Mouse (Mus musculus): ENCODE results near the gene Rpl10l.

Rpl10l gene

GRCm38 (mm10) chr12:66283991-66284622, at the start of gene Rpl10l:
Gene Rpl10l, minus strand, starts transcription at chr12:66284401.
- no peak for DNase-seq

- no peak for DNase-seq
Observed at GRCm38 (mm10) chr12:66275890-66276289, 8.3 kb downstream of the Rpl10l start.

GRCm38 (mm10) chr12:66245461-66246099, 38.6 kb downstream of the Rpl10l start:
- DNase-seq, result no peak

- DNase-seq, result no peak
Observed at GRCm38 (mm10) chr12:66234158-66234557, 50.0 kb downstream of the Rpl10l start.
